17 mouse cellular contexts compared by ENCODE assay signal in genomic region chr1:124410236-124410635, GRCm38 (mm10).
"Had no signal": no experiment of that assay in that cellular context is flagged by ENCODE, and none has a peak within 500 bp of the region (broad histone marks: within the 10 kb centered on the region; RNA-seq: fewer than 3 reads in every experiment).

No protein-coding gene starts in this region.

- H3K36me3 ChIP-seq: neural tube, embryonic 12.5 days; neural tube, embryonic 13.5 days; neural tube, embryonic 15.5 days; stomach, embryonic 15.5 days had no signal

- H3K4me1 ChIP-seq: neural tube, embryonic 12.5 days; neural tube, embryonic 13.5 days; neural tube, embryonic 15.5 days; stomach, embryonic 15.5 days had no signal

- H3K27ac ChIP-seq: neural tube, embryonic 12.5 days; neural tube, embryonic 13.5 days; neural tube, embryonic 15.5 days; stomach, embryonic 15.5 days; stomach, postnatal 0 days had no signal

- DNase-seq: retina, postnatal 1 day; right cerebral cortex, adult 18-20 months; right cerebral cortex, postnatal 14 days; right cerebral cortex, postnatal 25 days; right cerebral cortex, postnatal 4 days; spleen, adult 18-20 months; thymus, adult 18-20 months; thymus, adult 2 months; thymus, postnatal 14 days; thymus, postnatal 25 days; thymus, postnatal 36 days; thymus, postnatal 4 days had no signal

- H3K9me3 ChIP-seq: neural tube, embryonic 12.5 days; neural tube, embryonic 13.5 days; neural tube, embryonic 15.5 days; stomach, embryonic 15.5 days had no signal

- H3K4me3 ChIP-seq: neural tube, embryonic 12.5 days; neural tube, embryonic 13.5 days; neural tube, embryonic 15.5 days; stomach, embryonic 15.5 days had no signal

- H3K4me2 ChIP-seq: neural tube, embryonic 12.5 days; neural tube, embryonic 13.5 days; neural tube, embryonic 15.5 days; stomach, embryonic 15.5 days had no signal

- H3K27me3 ChIP-seq: neural tube, embryonic 12.5 days; neural tube, embryonic 13.5 days; neural tube, embryonic 15.5 days; stomach, embryonic 15.5 days had no signal

- H3K9ac ChIP-seq: neural tube, embryonic 12.5 days; neural tube, embryonic 13.5 days; neural tube, embryonic 15.5 days; stomach, embryonic 15.5 days had no signal
